Mouse (Mus musculus): ENCODE data around the gene Sdr9c7. TPM values are rescaled to one million over a fixed set of nuclear protein-coding genes. Genes with fewer than 3 reads are reported as not detected.

Sdr9c7 gene
- total and polyA plus RNA-seq, 3 experiments: not detected

DNA sequence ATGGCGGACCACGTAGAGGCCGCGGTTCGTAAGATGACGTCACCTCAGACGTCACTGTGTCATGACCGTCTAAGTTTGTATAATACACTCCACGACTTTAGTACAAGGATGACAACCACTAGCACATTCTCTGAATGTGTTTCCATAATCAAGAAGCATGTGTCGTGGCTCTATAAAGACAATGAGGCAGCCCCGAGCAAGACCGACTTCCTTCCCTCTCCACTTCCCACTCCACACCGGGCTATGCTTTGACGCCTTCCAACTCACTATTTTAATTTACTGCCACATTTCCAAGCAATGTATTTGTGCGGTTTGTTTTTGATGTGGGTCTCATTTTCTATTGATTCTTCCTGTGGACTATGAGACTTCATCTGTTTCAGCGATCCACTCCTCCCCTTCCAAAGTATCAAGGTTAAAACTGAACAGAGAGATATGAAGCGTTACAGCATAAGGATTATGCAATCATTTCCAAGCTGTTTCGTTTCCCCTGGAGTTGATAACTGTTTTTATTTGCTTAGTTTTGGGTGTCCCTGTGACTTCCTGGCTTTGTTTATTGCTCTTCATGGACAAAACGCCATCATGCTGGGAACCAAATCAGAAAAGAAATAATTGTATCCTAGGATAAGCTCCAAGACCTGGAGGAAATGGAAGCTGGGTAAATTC, 38.6 kb downstream of the Sdr9c7 start:
- H3K4me1 ChIP-seq (ENCODE audit: control insufficient read depth in 1 of 2, insufficient read depth in 2 of 2, low read length in 2 of 2): peaks cover 0 to 7% of the 10 kb centered on the region in 2 experiments; a peak in 1 of 4 replicates
- H3K36me3 ChIP-seq (ENCODE audit: control insufficient read depth in 1 of 2, insufficient read depth in 2 of 2, low read length in 2 of 2): peaks cover 0 to 3% of the 10 kb centered on the region in 2 experiments; a peak in 1 of 4 replicates
- DNase-seq (ENCODE audit: low read depth, low spot score): peak; percentile 17
- peak overlapping the region; percentile 51 for H3K9ac ChIP-seq (ENCODE audit: control insufficient read depth, low read depth, low read length, poor library complexity, severe bottlenecking)
- H3K4me3 ChIP-seq (ENCODE audit: control insufficient read depth in 1 of 2, insufficient read depth in 1 of 2, low read depth in 2 of 2, low read length in 2 of 2): peak overlapping the region; percentile 14 to 65; a peak in 3 of 4 replicates
- H3K79me2 ChIP-seq (ENCODE audit: control insufficient read depth, insufficient read depth, low read length, poor library complexity): no peaks in the 10 kb centered on the region
- H3K27me3 ChIP-seq (ENCODE audit: control insufficient read depth in 1 of 2, insufficient read depth in 2 of 2, low read length in 2 of 2): peaks cover 0 to 2% of the 10 kb centered on the region in 2 experiments; a peak in 1 of 4 replicates
- no peak for TF ChIP-seq BHLHE40 (IDR thresholded peaks at IDR 0.05; ENCODE audit: borderline replicate concordance, low read depth, low read length)
- TF ChIP-seq ZNF384 (IDR thresholded peaks at IDR 0.05; ENCODE audit: low read depth, low read length): no peak
- TF ChIP-seq NRF1 (IDR thresholded peaks at IDR 0.05; ENCODE audit: insufficient read depth, low read depth, low read length, poor library complexity, severe bottlenecking): no peak
- no peak for TF ChIP-seq TAL1 (IDR thresholded peaks at IDR 0.05; ENCODE audit: low read length)
- TF ChIP-seq ELF1 (IDR thresholded peaks at IDR 0.05; ENCODE audit: low read depth, low read length): no peak
- no peak overlapping the region for H3K27ac ChIP-seq (ENCODE audit: control insufficient read depth, low read depth, low read length)
- H3K9me3 ChIP-seq (replicated peaks; ENCODE audit: insufficient read depth, low read length): no peaks in the 10 kb centered on the region

DNA sequence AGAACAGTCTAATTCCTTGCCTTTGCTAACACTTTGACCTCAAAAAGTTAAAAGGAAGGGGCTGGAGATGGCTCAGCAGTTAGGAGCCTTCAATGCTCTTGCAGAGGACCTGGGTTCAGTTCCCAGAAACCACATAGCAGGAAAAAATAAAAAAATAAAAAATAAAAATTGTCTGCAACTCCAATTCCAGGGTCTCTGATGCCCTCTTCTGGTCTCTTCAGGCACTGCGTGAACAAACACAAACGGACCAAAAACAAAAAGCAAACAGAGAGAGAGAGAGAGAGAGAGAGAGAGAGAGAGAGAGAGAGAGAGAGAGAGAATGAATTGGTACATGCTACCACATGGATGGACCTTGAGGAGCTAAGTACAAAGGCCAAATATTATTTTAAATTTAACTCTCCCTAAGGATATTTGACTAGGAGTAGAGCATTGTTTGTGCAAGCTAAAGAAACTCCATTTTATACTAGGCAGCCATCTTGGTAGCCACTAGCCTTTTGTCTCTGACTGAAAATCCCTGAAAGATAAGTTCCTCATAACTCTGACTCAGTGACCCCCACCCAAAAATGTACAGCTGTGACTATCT, 39.2 kb downstream of the Sdr9c7 start:
- no peak overlapping the region for H3K27ac ChIP-seq (ENCODE audit: control insufficient read depth, low read depth, low read length)
- H3K27me3 ChIP-seq (ENCODE audit: control insufficient read depth in 1 of 2, insufficient read depth in 2 of 2, low read length in 2 of 2): peaks cover 0 to 2% of the 10 kb centered on the region in 2 experiments; a peak in 1 of 4 replicates
- no peaks in the 10 kb centered on the region for H3K9me3 ChIP-seq (replicated peaks; ENCODE audit: insufficient read depth, low read length)
- peaks cover 0 to 3% of the 10 kb centered on the region in 2 experiments; a peak in 1 of 4 replicates for H3K36me3 ChIP-seq (ENCODE audit: control insufficient read depth in 1 of 2, insufficient read depth in 2 of 2, low read length in 2 of 2)
- H3K9ac ChIP-seq (ENCODE audit: control insufficient read depth, low read depth, low read length, poor library complexity, severe bottlenecking): peak overlapping the region; percentile 51
- TF ChIP-seq MXI1 (IDR thresholded peaks at IDR 0.05; ENCODE audit: low read depth, low read length) (0 out of 2 replicates have a peak, but pooled peaks have one; percentile 33), ZC3H11A (IDR thresholded peaks at IDR 0.05; ENCODE audit: low read depth, low read length) (peak; percentile 91), SMC3 (IDR thresholded peaks at IDR 0.05; ENCODE audit: low read depth, low read length) (peak; percentile 78), ELF1 (IDR thresholded peaks at IDR 0.05; ENCODE audit: low read depth, low read length) (0 out of 2 replicates have a peak, but pooled peaks have one; percentile 12), RAD21 (IDR thresholded peaks at IDR 0.05; ENCODE audit: low read depth, low read length) (peak; percentile 87), MAZ (IDR thresholded peaks at IDR 0.05; ENCODE audit: low read depth, low read length) (0 out of 2 replicates have a peak, but pooled peaks have one; percentile 32), CTCF (IDR thresholded peaks at IDR 0.05 in 2 of 3, conservative IDR thresholded peaks at IDR 0.05 in 1 of 3; ENCODE audit: control insufficient read depth in 1 of 3, insufficient read depth in 1 of 3, low read depth in 2 of 3, low read length in 3 of 3, poor library complexity in 1 of 3, severe bottlenecking in 1 of 3) (peak; percentile 43 to 80 (median 65)), JUND (IDR thresholded peaks at IDR 0.05; ENCODE audit: low read depth, low read length) (peak; percentile 98), ZNF384 (IDR thresholded peaks at IDR 0.05; ENCODE audit: low read depth, low read length) (peak; percentile 93), CHD2 (IDR thresholded peaks at IDR 0.05; ENCODE audit: low read length) (no peak), GATA1 (IDR thresholded peaks at IDR 0.05; ENCODE audit: low read depth, low read length) (no peak), ETS1 (IDR thresholded peaks at IDR 0.05; ENCODE audit: low read depth, low read length) (no peak)
- peaks cover 0 to 7% of the 10 kb centered on the region in 2 experiments; a peak in 1 of 4 replicates for H3K4me1 ChIP-seq (ENCODE audit: control insufficient read depth in 1 of 2, insufficient read depth in 2 of 2, low read length in 2 of 2)
- peak overlapping the region; percentile 14 to 65; a peak in 3 of 4 replicates for H3K4me3 ChIP-seq (ENCODE audit: control insufficient read depth in 1 of 2, insufficient read depth in 1 of 2, low read depth in 2 of 2, low read length in 2 of 2)
- no peaks in the 10 kb centered on the region for H3K79me2 ChIP-seq (ENCODE audit: control insufficient read depth, insufficient read depth, low read length, poor library complexity)
- DNase-seq (ENCODE audit: low read depth, low spot score): peak; percentile 76
